Mouse (Mus musculus): Measurements from ENCODE around the gene Cabs1. TPM values are rescaled to one million over a fixed set of nuclear protein-coding genes. Genes with fewer than 3 reads are reported as not detected.

Cabs1 gene
- not detected in 2 replicates for polyA plus RNA-seq (2014; fragmentation: Nextera tagmentation; extraction: Ambion mirVana)

- H3K4me2 ChIP-seq (ENCODE audit: low read length) = no peak within 1 kb of the TSS
- no peaks in the 10 kb centered on the region for H3K27me3 ChIP-seq (replicated peaks; ENCODE audit: control insufficient read depth, insufficient read depth, low read length)
- DNase-seq (ENCODE audit: low spot score) (no peak), ATAC-seq (no peak)
- H3K9me3 ChIP-seq (replicated peaks; ENCODE audit: control insufficient read depth, low read length) = no peaks in the 10 kb centered on the region
- no peaks in the 10 kb centered on the region for H3K4me1 ChIP-seq (ENCODE audit: control insufficient read depth, insufficient read depth, low read length)
- WGBS = 91% methylated on average over 3 of the region's 3 CpGs
- H3K27ac ChIP-seq (ENCODE audit: low read depth, low read length) = no peak within 1 kb of the TSS
- no peaks in the 10 kb centered on the region for H3K36me3 ChIP-seq (ENCODE audit: control insufficient read depth, insufficient read depth, low read length)
- no peak within 1 kb of the TSS for H3K9ac ChIP-seq (ENCODE audit: low read length)
- H3K4me3 ChIP-seq (ENCODE audit: low read depth, low read length) = no peak within 1 kb of the TSS
These were observed at the start of gene Cabs1 for GRCm38 (mm10) chr5:87979139-87979538. Gene Cabs1, plus strand, starts transcription at chr5:87979439.

GRCm38 (mm10) chr5:87931603-87932002, 47.6 kb upstream of the Cabs1 start:
- H3K27ac ChIP-seq (ENCODE audit: low read depth, low read length) = no peak overlapping the region
- H3K4me2 ChIP-seq (ENCODE audit: low read length) = no peak overlapping the region
- DNase-seq (ENCODE audit: low spot score) (no peak), ATAC-seq (no peak)
- no peaks in the 10 kb centered on the region for H3K36me3 ChIP-seq (ENCODE audit: control insufficient read depth, insufficient read depth, low read length)
- no peaks in the 10 kb centered on the region for H3K27me3 ChIP-seq (replicated peaks; ENCODE audit: control insufficient read depth, insufficient read depth, low read length)
- no peaks in the 10 kb centered on the region for H3K9me3 ChIP-seq (replicated peaks; ENCODE audit: control insufficient read depth, low read length)
- WGBS = 44% methylated on average over 1 of the region's 1 CpGs
- no peaks in the 10 kb centered on the region for H3K4me1 ChIP-seq (ENCODE audit: control insufficient read depth, insufficient read depth, low read length)
- no peak overlapping the region for H3K9ac ChIP-seq (ENCODE audit: low read length)
- no peak overlapping the region for H3K4me3 ChIP-seq (ENCODE audit: low read depth, low read length)

DNA sequence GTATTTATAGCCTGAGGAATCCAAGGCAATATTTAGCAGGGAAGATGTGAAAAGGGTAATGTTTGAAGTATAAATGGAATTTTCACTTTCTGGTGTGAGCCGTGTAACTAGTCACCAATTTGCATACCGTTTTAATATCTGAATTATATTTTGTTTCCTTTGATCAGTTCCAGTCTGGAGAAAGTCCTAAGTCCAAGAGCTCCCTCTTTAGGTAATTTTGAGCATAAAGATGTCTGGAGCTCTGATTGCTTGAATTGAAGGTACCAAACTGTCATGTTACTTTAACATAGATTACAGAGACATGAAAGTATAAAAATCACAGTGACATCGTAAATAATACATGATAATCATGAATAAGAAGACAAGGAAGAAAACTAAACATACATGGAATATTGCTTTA, 38.5 kb upstream of the Cabs1 start:
- peak; percentile 47 for DNase-seq (ENCODE audit: low spot score)
- Histone ChIP-seq H3K27me3 (replicated peaks; ENCODE audit: control insufficient read depth, insufficient read depth, low read length) (no peaks in the 10 kb centered on the region), H3K27ac (ENCODE audit: low read depth, low read length) (no peak overlapping the region), H3K9ac (ENCODE audit: low read length) (no peak overlapping the region), H3K4me2 (ENCODE audit: low read length) (no peak overlapping the region), H3K4me3 (ENCODE audit: low read depth, low read length) (no peak overlapping the region), H3K9me3 (replicated peaks; ENCODE audit: control insufficient read depth, low read length) (no peaks in the 10 kb centered on the region), H3K4me1 (ENCODE audit: control insufficient read depth, insufficient read depth, low read length) (no peaks in the 10 kb centered on the region), H3K36me3 (ENCODE audit: control insufficient read depth, insufficient read depth, low read length) (no peaks in the 10 kb centered on the region)
- 51% methylated on average over 3 of the region's 3 CpGs for WGBS
- ATAC-seq = no peak

DNA sequence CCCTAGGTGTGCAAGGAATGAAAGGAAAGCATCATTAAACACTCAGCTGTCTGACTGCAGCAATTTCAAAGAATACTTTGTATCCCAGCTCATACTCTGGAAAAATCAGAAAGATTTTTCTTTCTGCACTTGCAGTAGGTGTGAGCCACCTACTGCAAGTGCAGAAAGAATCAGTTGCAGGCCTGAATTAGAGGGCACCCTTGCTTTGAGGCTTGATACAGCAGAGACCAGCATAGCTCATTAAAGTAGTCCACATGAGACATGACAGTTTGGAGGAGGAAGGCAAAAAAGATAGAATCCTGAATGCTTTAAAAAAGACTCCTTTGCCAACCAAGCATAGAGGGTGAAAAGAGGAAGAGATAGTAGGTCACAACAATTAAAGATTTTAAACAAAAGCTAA, 36.7 kb upstream of the Cabs1 start:
- no peaks in the 10 kb centered on the region for H3K4me1 ChIP-seq (ENCODE audit: control insufficient read depth, insufficient read depth, low read length)
- no peaks in the 10 kb centered on the region for H3K27me3 ChIP-seq (replicated peaks; ENCODE audit: control insufficient read depth, insufficient read depth, low read length)
- no peak overlapping the region for H3K9ac ChIP-seq (ENCODE audit: low read length)
- ATAC-seq (no peak), DNase-seq (ENCODE audit: low spot score) (peak; percentile 2)
- no peak overlapping the region for H3K27ac ChIP-seq (ENCODE audit: low read depth, low read length)
- H3K9me3 ChIP-seq (replicated peaks; ENCODE audit: control insufficient read depth, low read length) = no peaks in the 10 kb centered on the region
- no peak overlapping the region for H3K4me3 ChIP-seq (ENCODE audit: low read depth, low read length)
- H3K36me3 ChIP-seq (ENCODE audit: control insufficient read depth, insufficient read depth, low read length) = no peaks in the 10 kb centered on the region
- no peak overlapping the region for H3K4me2 ChIP-seq (ENCODE audit: low read length)

DNA sequence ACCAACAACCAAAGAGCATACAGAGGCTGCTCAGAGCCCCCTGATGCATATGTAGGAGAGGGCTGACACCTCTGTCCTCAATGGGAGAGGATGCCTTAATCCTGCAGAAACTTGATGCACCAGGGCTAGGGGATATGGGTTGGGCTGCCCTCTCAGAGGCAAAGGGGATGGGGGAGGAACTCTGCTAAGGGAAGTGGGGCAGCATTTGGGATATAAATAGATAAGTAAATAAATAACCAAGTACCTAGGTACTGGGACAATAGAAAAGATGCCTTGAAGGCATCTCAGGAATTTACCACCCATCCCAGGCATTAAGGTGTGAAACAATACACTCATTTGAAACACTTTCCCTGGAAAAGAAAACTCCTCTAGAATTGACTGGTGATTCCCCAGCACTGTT, 27.4 kb upstream of the Cabs1 start:
- no peaks in the 10 kb centered on the region for H3K27me3 ChIP-seq (replicated peaks; ENCODE audit: control insufficient read depth, insufficient read depth, low read length)
- no peak for DNase-seq (ENCODE audit: low spot score)
- ATAC-seq = no peak
- H3K4me1 ChIP-seq (ENCODE audit: control insufficient read depth, insufficient read depth, low read length) = no peaks in the 10 kb centered on the region
- no peak overlapping the region for H3K27ac ChIP-seq (ENCODE audit: low read depth, low read length)
- no peak overlapping the region for H3K4me2 ChIP-seq (ENCODE audit: low read length)
- H3K9ac ChIP-seq (ENCODE audit: low read length) = no peak overlapping the region
- no peaks in the 10 kb centered on the region for H3K36me3 ChIP-seq (ENCODE audit: control insufficient read depth, insufficient read depth, low read length)
- no peaks in the 10 kb centered on the region for H3K9me3 ChIP-seq (replicated peaks; ENCODE audit: control insufficient read depth, low read length)
- no peak overlapping the region for H3K4me3 ChIP-seq (ENCODE audit: low read depth, low read length)

- no peak within 1 kb of the TSS for H3K4me3 ChIP-seq (ENCODE audit: low read depth, low read length)
- H3K9ac ChIP-seq (ENCODE audit: low read length) = no peak within 1 kb of the TSS
- no peak within 1 kb of the TSS for H3K27ac ChIP-seq (ENCODE audit: low read depth, low read length)
- no peak within 1 kb of the TSS for H3K4me2 ChIP-seq (ENCODE audit: low read length)
- H3K36me3 ChIP-seq (ENCODE audit: control insufficient read depth, insufficient read depth, low read length) = no peaks in the 10 kb centered on the region
- H3K9me3 ChIP-seq (replicated peaks; ENCODE audit: control insufficient read depth, low read length) = no peaks in the 10 kb centered on the region
- H3K27me3 ChIP-seq (replicated peaks; ENCODE audit: control insufficient read depth, insufficient read depth, low read length) = no peaks in the 10 kb centered on the region
- ATAC-seq = no peak
- WGBS = 62% methylated on average over 2 of the region's 2 CpGs
- H3K4me1 ChIP-seq (ENCODE audit: control insufficient read depth, insufficient read depth, low read length) = no peaks in the 10 kb centered on the region
- no peak for DNase-seq (ENCODE audit: low spot score)
These were observed 10.0 kb upstream of the Cabs1 start, which contains the start of the genes 2310003L06Rik and Gm28434 for GRCm38 (mm10) chr5:87969201-87969600. Gene 2310003L06Rik, plus strand, starts transcription at chr5:87969459. Gene Gm28434, plus strand, starts transcription at chr5:87969517.

GRCm38 (mm10) chr5:87982468-87983214, 3.4 kb downstream of the Cabs1 start:
- H3K9me3 ChIP-seq (replicated peaks; ENCODE audit: control insufficient read depth, low read length) = no peaks in the 10 kb centered on the region
- H3K4me2 ChIP-seq (ENCODE audit: low read length) = no peak overlapping the region
- no peaks in the 10 kb centered on the region for H3K27me3 ChIP-seq (replicated peaks; ENCODE audit: control insufficient read depth, insufficient read depth, low read length)
- H3K4me1 ChIP-seq (ENCODE audit: control insufficient read depth, insufficient read depth, low read length) = no peaks in the 10 kb centered on the region
- no peak overlapping the region for H3K4me3 ChIP-seq (ENCODE audit: low read depth, low read length)
- no peak for ATAC-seq
- H3K36me3 ChIP-seq (ENCODE audit: control insufficient read depth, insufficient read depth, low read length) = no peaks in the 10 kb centered on the region
- no peak overlapping the region for H3K9ac ChIP-seq (ENCODE audit: low read length)
- DNase-seq (ENCODE audit: low spot score) = no peak
- H3K27ac ChIP-seq (ENCODE audit: low read depth, low read length) = no peak overlapping the region
- WGBS = 47% methylated on average over 3 of the region's 3 CpGs

DNA sequence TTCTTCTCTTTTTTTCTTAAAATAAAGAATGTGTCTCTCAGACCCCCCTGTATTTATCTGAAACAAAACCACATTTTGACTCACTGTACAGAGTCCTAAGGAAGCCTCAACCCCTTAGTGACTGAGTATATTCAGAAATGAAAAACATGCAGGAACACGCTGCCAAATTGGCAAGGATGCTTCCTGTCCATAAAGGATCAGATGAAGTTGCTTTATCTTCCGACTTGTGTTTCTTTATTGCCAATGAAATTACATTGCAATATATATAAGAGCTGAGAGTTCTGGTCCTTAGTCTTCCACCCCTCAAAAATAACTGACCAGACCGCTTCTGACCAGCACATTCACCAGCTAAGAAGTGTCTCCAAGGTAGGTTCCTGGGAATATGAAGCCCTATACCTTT, 23.0 kb downstream of the Cabs1 start, which contains the start of gene Smr3a:
Smr3a (plus strand) TSS at position 301 of the 400 bp plus-strand sequence.
- Histone ChIP-seq H3K27ac (ENCODE audit: low read depth, low read length) (no peak within 1 kb of the TSS), H3K9me3 (replicated peaks; ENCODE audit: control insufficient read depth, low read length) (no peaks in the 10 kb centered on the region), H3K4me1 (ENCODE audit: control insufficient read depth, insufficient read depth, low read length) (no peaks in the 10 kb centered on the region), H3K4me3 (ENCODE audit: low read depth, low read length) (no peak within 1 kb of the TSS), H3K9ac (ENCODE audit: low read length) (no peak within 1 kb of the TSS), H3K27me3 (replicated peaks; ENCODE audit: control insufficient read depth, insufficient read depth, low read length) (no peaks in the 10 kb centered on the region), H3K4me2 (ENCODE audit: low read length) (no peak within 1 kb of the TSS), H3K36me3 (ENCODE audit: control insufficient read depth, insufficient read depth, low read length) (no peaks in the 10 kb centered on the region)
- DNase-seq (ENCODE audit: low spot score) = no peak
- no peak for ATAC-seq
- 95% methylated on average over 3 of the region's 3 CpGs for WGBS

GRCm38 (mm10) chr5:88005241-88005640, 26.0 kb downstream of the Cabs1 start:
- H3K4me2 ChIP-seq (ENCODE audit: low read length) = no peak overlapping the region
- H3K4me1 ChIP-seq (ENCODE audit: control insufficient read depth, insufficient read depth, low read length) = no peaks in the 10 kb centered on the region
- H3K36me3 ChIP-seq (ENCODE audit: control insufficient read depth, insufficient read depth, low read length) = no peaks in the 10 kb centered on the region
- H3K9ac ChIP-seq (ENCODE audit: low read length) = no peak overlapping the region
- H3K27ac ChIP-seq (ENCODE audit: low read depth, low read length) = no peak overlapping the region
- ATAC-seq (no peak), DNase-seq (ENCODE audit: low spot score) (no peak)
- no peak overlapping the region for H3K4me3 ChIP-seq (ENCODE audit: low read depth, low read length)
- no peaks in the 10 kb centered on the region for H3K27me3 ChIP-seq (replicated peaks; ENCODE audit: control insufficient read depth, insufficient read depth, low read length)
- H3K9me3 ChIP-seq (replicated peaks; ENCODE audit: control insufficient read depth, low read length) = no peaks in the 10 kb centered on the region
